Mouse (Mus musculus) limb, embryonic 10.5 days (tissue): Measurements from ENCODE around the gene Mfsd14a. TPM values are rescaled to one million over a fixed set of nuclear protein-coding genes. Genes with fewer than 3 reads are reported as not detected.
A peak's percentile ranks its signal among the peaks of the same experiment; 100 is the strongest.

Experiments used
- DNase-seq: peaks from one replicate; pipeline ENCODE4 v3.0.0-alpha.2; 2017; ENCODE audit warnings: low spot score
- H3K27ac ChIP-seq: fragments of 300-500 bp; sonication (generic); 2 replicates; pipeline ENCODE4 v1.5.1; 2016; ENCODE audit warnings: mild to moderate bottlenecking
- H3K27me3 ChIP-seq: fragments of 300-500 bp; sonication (generic); 2 replicates; pipeline ENCODE4 v1.6.1; 2016; ENCODE audit warnings: low read depth, mild to moderate bottlenecking; ENCODE audit not compliant: poor library complexity, severe bottlenecking
- H3K36me3 ChIP-seq: fragments of 300-500 bp; sonication (generic); 2 replicates; pipeline ENCODE4 v1.6.1; 2016; ENCODE audit warnings: mild to moderate bottlenecking, moderate library complexity
- H3K4me1 ChIP-seq: fragments of 300-500 bp; sonication (generic); 2 replicates; pipeline ENCODE4 v1.6.1; 2016
- H3K4me3 ChIP-seq: fragments of 300-500 bp; sonication (generic); 2 replicates; pipeline ENCODE4 v1.5.1; 2016; ENCODE audit warnings: mild to moderate bottlenecking, moderate library complexity
- H3K9me3 ChIP-seq: fragments of 300-500 bp; sonication (generic); replicated peaks from 2 replicates; pipeline ENCODE4 v1.6.1; 2016; ENCODE audit warnings: mild to moderate bottlenecking
- WGBS: fragments of 180-500 bp; shearing (Covaris S2); methylation state at CpG from one replicate; pipeline ENCODE4 v1.1.7; 2016; 5-methylcytosine and 5-hydroxymethylcytosine counted together
- polyA plus RNA-seq: library from polyadenylated mRNA; unstranded; fragments of >200 nt; fragmentation: Nextera tagmentation; extraction: Ambion mirVana; gene quantifications from 2 replicates; pipeline ENCODE4 v1.2.1, GENCODE M21; 2016

Gene Mfsd14a
- polyA plus RNA-seq, 1 experiment from 2014 or later = 86.1 TPM

DNA sequence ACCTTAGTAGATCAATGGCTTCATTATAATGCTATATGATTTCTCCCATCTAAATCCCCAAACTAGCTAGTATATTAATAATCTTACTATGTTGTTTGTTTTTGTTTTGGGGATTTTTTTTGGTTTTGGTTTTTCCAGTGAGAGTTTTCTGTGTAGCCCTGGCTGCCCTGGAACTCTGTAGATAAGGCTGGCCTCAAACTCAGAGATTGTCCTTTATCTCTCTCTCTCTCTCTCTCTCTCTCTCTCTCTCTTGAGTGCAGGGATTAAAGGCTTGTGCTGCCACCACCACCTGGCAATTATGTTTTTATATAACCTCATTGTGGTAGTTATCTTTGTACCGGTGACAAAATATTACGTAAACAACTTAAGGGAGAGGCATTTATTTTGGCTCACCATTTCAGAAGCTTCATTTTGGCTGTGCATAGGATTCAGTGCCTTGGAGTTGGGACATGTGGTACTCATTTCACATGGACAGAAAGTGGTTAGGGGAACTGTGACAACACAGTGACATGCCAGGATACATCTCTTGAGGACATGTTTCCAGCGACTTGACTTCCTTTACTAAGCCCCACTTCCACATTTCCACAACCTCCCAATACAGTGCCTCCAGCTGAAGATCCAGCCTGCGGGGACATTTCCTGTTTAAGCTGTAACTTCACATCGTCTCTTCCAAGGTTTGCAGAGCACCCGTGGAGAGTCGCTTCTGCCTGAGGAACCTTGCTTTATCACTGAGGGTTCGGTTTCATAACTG lies 47.0 kb downstream of the Mfsd14a start:
- WGBS = 91% methylated on average over 8 of the region's 8 CpGs
- Histone ChIP-seq H3K9me3 (no peaks in the 10 kb centered on the region), H3K27me3 (no peaks in the 10 kb centered on the region), H3K4me1 (no peaks in the 10 kb centered on the region), H3K36me3 (peaks cover 71% of the 10 kb centered on the region), H3K4me3 (no peak overlapping the region), H3K27ac (no peak overlapping the region)
- DNase-seq = no peak

DNA sequence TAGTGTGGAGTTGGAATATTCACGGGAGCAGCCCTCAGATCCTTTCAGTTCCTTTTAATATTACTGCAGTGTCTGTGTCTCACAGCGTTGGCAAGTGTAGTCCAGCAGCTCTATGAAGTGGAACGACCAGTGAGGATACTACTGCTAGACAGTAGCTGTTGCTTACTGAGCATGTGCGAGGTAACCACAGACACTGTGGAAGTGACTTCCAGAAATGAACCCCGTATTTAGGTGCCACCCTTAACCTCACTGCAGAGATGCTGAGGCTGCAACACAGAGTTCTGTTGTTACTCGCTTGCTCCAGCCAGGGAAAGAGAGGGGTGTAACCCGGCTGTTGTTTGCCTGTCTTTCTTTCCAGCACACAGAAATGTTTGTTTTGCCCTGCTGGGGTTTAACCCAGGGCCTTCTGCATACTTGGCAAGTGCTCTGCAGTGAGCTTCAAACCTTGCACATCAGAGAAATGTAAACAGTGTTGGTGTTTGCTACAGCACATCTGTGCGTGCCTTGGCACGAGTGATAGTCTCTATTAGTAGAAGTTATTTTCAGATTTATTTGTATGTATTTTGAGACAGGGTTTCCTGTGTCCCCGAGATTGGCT lies 48.1 kb downstream of the Mfsd14a start, which contains the start of gene Trmt13:
Trmt13 (minus strand) TSS at position 293 of the 598 bp plus-strand sequence.
- Histone ChIP-seq H3K9me3 (no peaks in the 10 kb centered on the region), H3K36me3 (peaks cover 71% of the 10 kb centered on the region), H3K4me3 (no peak within 1 kb of the TSS), H3K27ac (no peak within 1 kb of the TSS), H3K27me3 (no peaks in the 10 kb centered on the region), H3K4me1 (no peaks in the 10 kb centered on the region)
- no peak for DNase-seq
- WGBS = 94% methylated on average over 10 of the region's 10 CpGs

GRCm38 (mm10) chr3:116604570-116604969 lies 57.9 kb downstream of the Mfsd14a start:
- Histone ChIP-seq H3K9me3 (no peaks in the 10 kb centered on the region), H3K27me3 (no peaks in the 10 kb centered on the region), H3K4me3 (no peak overlapping the region), H3K36me3 (peaks cover 47% of the 10 kb centered on the region), H3K4me1 (no peaks in the 10 kb centered on the region), H3K27ac (no peak overlapping the region)
- no peak for DNase-seq
- 92% methylated on average over 9 of the region's 9 CpGs for WGBS

GRCm38 (mm10) chr3:116601781-116602180 lies 60.7 kb downstream of the Mfsd14a start:
- Histone ChIP-seq H3K4me3 (no peak overlapping the region), H3K9me3 (no peaks in the 10 kb centered on the region), H3K4me1 (no peaks in the 10 kb centered on the region), H3K27me3 (no peaks in the 10 kb centered on the region), H3K36me3 (peaks cover 36% of the 10 kb centered on the region), H3K27ac (no peak overlapping the region)
- DNase-seq = no peak
- 96% methylated on average over 5 of the region's 5 CpGs for WGBS

GRCm38 (mm10) chr3:116601005-116601404 lies 61.5 kb downstream of the Mfsd14a start:
- Histone ChIP-seq H3K27ac (no peak overlapping the region), H3K9me3 (no peaks in the 10 kb centered on the region), H3K27me3 (no peaks in the 10 kb centered on the region), H3K4me3 (no peak overlapping the region), H3K36me3 (peaks cover 31% of the 10 kb centered on the region), H3K4me1 (peaks cover 1% of the 10 kb centered on the region)
- WGBS = 88% methylated on average over 5 of the region's 5 CpGs
- no peak for DNase-seq

- no peaks in the 10 kb centered on the region for H3K27me3 ChIP-seq
- H3K36me3 ChIP-seq = peaks cover 23% of the 10 kb centered on the region
- H3K4me1 ChIP-seq = peaks cover 6% of the 10 kb centered on the region
- H3K4me3 ChIP-seq = no peak overlapping the region
- H3K27ac ChIP-seq = no peak overlapping the region
- no peaks in the 10 kb centered on the region for H3K9me3 ChIP-seq
- DNase-seq = no peak
- 89% methylated on average over 2 of the region's 2 CpGs for WGBS
Measured at GRCm38 (mm10) chr3:116599705-116600104, 62.8 kb downstream of the Mfsd14a start.

GRCm38 (mm10) chr3:116595603-116595991 lies 66.9 kb downstream of the Mfsd14a start:
- peak overlapping the region; percentile 93 for H3K27ac ChIP-seq
- H3K9me3 ChIP-seq = no peaks in the 10 kb centered on the region
- H3K4me3 ChIP-seq = peak overlapping the region; percentile 91
- no peaks in the 10 kb centered on the region for H3K27me3 ChIP-seq
- WGBS = 11% methylated on average over 10 of the region's 10 CpGs
- no peak for DNase-seq
- peaks cover 14% of the 10 kb centered on the region for H3K4me1 ChIP-seq
- H3K36me3 ChIP-seq = peaks cover 32% of the 10 kb centered on the region

- peaks cover 14% of the 10 kb centered on the region for H3K4me1 ChIP-seq
- peak; percentile 99 for DNase-seq
- H3K27me3 ChIP-seq = no peaks in the 10 kb centered on the region
- peaks cover 38% of the 10 kb centered on the region for H3K36me3 ChIP-seq
- H3K9me3 ChIP-seq = no peaks in the 10 kb centered on the region
- WGBS = under 1% methylated on average over 65 of the region's 65 CpGs
- peak within 1 kb of the TSS; percentile 93 for H3K27ac ChIP-seq
- H3K4me3 ChIP-seq = peak within 1 kb of the TSS; percentile 91
Measured at GRCm38 (mm10) chr3:116594728-116595602, 67.5 kb downstream of the Mfsd14a start, which contains the start of gene Sass6. TSS of gene Sass6 (plus strand) at chr3:116594982.

GRCm38 (mm10) chr3:116594076-116594727 lies 68.3 kb downstream of the Mfsd14a start:
- Histone ChIP-seq H3K27ac (peak overlapping the region; percentile 93), H3K9me3 (no peaks in the 10 kb centered on the region), H3K27me3 (no peaks in the 10 kb centered on the region), H3K4me3 (peak overlapping the region; percentile 91), H3K4me1 (peaks cover 14% of the 10 kb centered on the region), H3K36me3 (peaks cover 45% of the 10 kb centered on the region)
- DNase-seq = no peak
- 2% methylated on average over 22 of the region's 22 CpGs for WGBS

- DNase-seq = no peak
- no peak overlapping the region for H3K27ac ChIP-seq
- no peaks in the 10 kb centered on the region for H3K27me3 ChIP-seq
- no peaks in the 10 kb centered on the region for H3K4me1 ChIP-seq
- 94% methylated on average over 9 of the region's 9 CpGs for WGBS
- peaks cover 75% of the 10 kb centered on the region for H3K36me3 ChIP-seq
- H3K9me3 ChIP-seq = no peaks in the 10 kb centered on the region
- H3K4me3 ChIP-seq = no peak overlapping the region
Measured at GRCm38 (mm10) chr3:116582201-116582600, 80.3 kb downstream of the Mfsd14a start.
